Mouse (Mus musculus) MEL (cell line): Measurements from ENCODE around the gene Ptms. TPM values are rescaled to one million over a fixed set of nuclear protein-coding genes. Genes with fewer than 3 reads are reported as not detected.
A peak's percentile ranks its signal among the peaks of the same experiment; 100 is the strongest.

Experiments
- DNase-seq: peaks from one replicate; pipeline ENCODE4 v3.0.0; 2011; ENCODE audit warnings: low read depth, low spot score
- H3K27ac ChIP-seq: 2 replicates; pipeline ENCODE4 v1.5.1; 2012; ENCODE audit warnings: low read depth, mild to moderate bottlenecking, control low read depth, low read length, moderate library complexity; ENCODE audit not compliant: control insufficient read depth
- H3K27me3 ChIP-seq, 2 experiments: fragments of 150-350 bp in 1 of 2; sonication (generic) in 1 of 2; 2 replicates each; pipeline ENCODE4 v1.6.1; 2012; ENCODE audit warnings: low read length in 2 of 2, mild to moderate bottlenecking in 2 of 2, improper control_type of control experiment in 1 of 2, moderate library complexity in 1 of 2; ENCODE audit not compliant: insufficient read depth in 2 of 2, control insufficient read depth in 1 of 2
- H3K36me3 ChIP-seq, 2 experiments: 2 replicates each; pipeline ENCODE4 v1.6.1; 2012 to 2014; ENCODE audit warnings: low read length in 2 of 2, improper control_type of control experiment in 1 of 2, inconsistent platforms in 1 of 2, mild to moderate bottlenecking in 1 of 2; ENCODE audit not compliant: insufficient read depth in 2 of 2, control insufficient read depth in 1 of 2
- H3K4me1 ChIP-seq, 2 experiments: fragments of 150-350 bp in 1 of 2; sonication (generic) in 1 of 2; 2 replicates each; pipeline ENCODE4 v1.6.1; 2012; ENCODE audit warnings: low read length in 2 of 2, improper control_type of control experiment in 1 of 2, mild to moderate bottlenecking in 1 of 2; ENCODE audit not compliant: insufficient read depth in 2 of 2, control insufficient read depth in 1 of 2
- H3K4me3 ChIP-seq, 2 experiments: fragments of 150-350 bp in 1 of 2; sonication (generic) in 1 of 2; 2 replicates each; pipeline ENCODE4 v1.5.1; 2012; ENCODE audit warnings: low read depth in 2 of 2, low read length in 2 of 2, mild to moderate bottlenecking in 2 of 2, moderate library complexity in 2 of 2, control low read depth in 1 of 2, improper control_type of control experiment in 1 of 2; ENCODE audit not compliant: control insufficient read depth in 1 of 2, insufficient read depth in 1 of 2
- H3K79me2 ChIP-seq: 2 replicates; pipeline ENCODE4 v1.6.1; 2012; ENCODE audit warnings: mild to moderate bottlenecking, low read length, moderate library complexity; ENCODE audit not compliant: control insufficient read depth, poor library complexity, insufficient read depth
- H3K9ac ChIP-seq: 2 replicates; pipeline ENCODE4 v1.6.1; 2012; ENCODE audit warnings: low read depth, mild to moderate bottlenecking, control low read depth, low read length, moderate library complexity; ENCODE audit not compliant: control insufficient read depth, poor library complexity, severe bottlenecking
- H3K9me3 ChIP-seq: fragments of 150-350 bp; sonication (generic); replicated peaks from 2 replicates; pipeline ENCODE4 v1.6.1; 2012; ENCODE audit warnings: mild to moderate bottlenecking, low read length, improper control_type of control experiment, moderate library complexity; ENCODE audit not compliant: insufficient read depth
- BHLHE40 ChIP-seq: IDR thresholded peaks from 2 replicates; pipeline ENCODE4 v1.6.1; 2012; ENCODE audit warnings: low read depth, mild to moderate bottlenecking, inconsistent platforms, low read length, improper control_type of control experiment, borderline replicate concordance
- CHD1 ChIP-seq: IDR thresholded peaks from 2 replicates; pipeline ENCODE4 v1.6.1; 2012; ENCODE audit warnings: low read depth, mild to moderate bottlenecking, inconsistent platforms, low read length, improper control_type of control experiment
- E2F4 ChIP-seq: IDR thresholded peaks from 2 replicates; pipeline ENCODE4 v1.6.1; 2011; ENCODE audit warnings: low read depth, low read length, improper control_type of control experiment, borderline replicate concordance
- GABPA ChIP-seq: IDR thresholded peaks from 2 replicates; pipeline ENCODE4 v1.6.1; 2012; ENCODE audit warnings: low read depth, mild to moderate bottlenecking, inconsistent platforms, low read length, improper control_type of control experiment, moderate library complexity
- GATA1 ChIP-seq: IDR thresholded peaks from 2 replicates; pipeline ENCODE4 v1.6.1; 2011; ENCODE audit warnings: low read depth, low read length, improper control_type of control experiment
- HCFC1 ChIP-seq: IDR thresholded peaks from 2 replicates; pipeline ENCODE4 v1.6.1; 2012; ENCODE audit warnings: low read depth, mild to moderate bottlenecking, inconsistent platforms, low read length, improper control_type of control experiment, moderate library complexity
- MAZ ChIP-seq: IDR thresholded peaks from 2 replicates; pipeline ENCODE4 v1.6.1; 2012; ENCODE audit warnings: low read depth, mild to moderate bottlenecking, inconsistent platforms, low read length, improper control_type of control experiment
- MXI1 ChIP-seq: IDR thresholded peaks from 2 replicates; pipeline ENCODE4 v1.6.1; 2011; ENCODE audit warnings: mild to moderate bottlenecking, low read depth, low read length, improper control_type of control experiment
- POLR2A ChIP-seq, 2 experiments: IDR thresholded peaks; 2 replicates each; pipeline ENCODE4 v1.6.1; 2011 to 2012; ENCODE audit warnings: low read length in 2 of 2, mild to moderate bottlenecking in 2 of 2, control low read depth in 1 of 2, improper control_type of control experiment in 1 of 2, low read depth in 1 of 2, moderate library complexity in 1 of 2; ENCODE audit not compliant: control insufficient read depth in 1 of 2, insufficient read depth in 1 of 2, poor library complexity in 1 of 2
- POLR2AphosphoS2 ChIP-seq: IDR thresholded peaks from 2 replicates; pipeline ENCODE4 v1.6.1; 2011; ENCODE audit warnings: low read length, improper control_type of control experiment
- RAD21 ChIP-seq: IDR thresholded peaks from 2 replicates; pipeline ENCODE4 v1.6.1; 2011; ENCODE audit warnings: mild to moderate bottlenecking, low read depth, low read length, improper control_type of control experiment
- RCOR1 ChIP-seq: IDR thresholded peaks from 2 replicates; pipeline ENCODE4 v1.6.1; 2012; ENCODE audit warnings: low read depth, mild to moderate bottlenecking, inconsistent platforms, low read length, improper control_type of control experiment
- TAL1 ChIP-seq: IDR thresholded peaks from 2 replicates; pipeline ENCODE4 v1.6.1; 2012; ENCODE audit warnings: mild to moderate bottlenecking, inconsistent platforms, low read length, moderate library complexity, mixed read lengths
- TBP ChIP-seq: IDR thresholded peaks from 2 replicates; pipeline ENCODE4 v1.8.0; 2011; ENCODE audit warnings: low read depth, low read length, improper control_type of control experiment
- TCF12 ChIP-seq: IDR thresholded peaks from 2 replicates; pipeline ENCODE4 v1.6.1; 2014; ENCODE audit warnings: low read depth, mild to moderate bottlenecking, inconsistent platforms, low read length, improper control_type of control experiment, moderate library complexity
- USF2 ChIP-seq, 2 experiments: IDR thresholded peaks; 2 replicates each; pipeline ENCODE4 v1.6.1; 2011 to 2012; ENCODE audit warnings: improper control_type of control experiment in 2 of 2, low read length in 2 of 2, borderline replicate concordance in 1 of 2, inconsistent platforms in 1 of 2, low read depth in 1 of 2, mild to moderate bottlenecking in 1 of 2; ENCODE audit not compliant: insufficient read depth in 1 of 2
- ZNF384 ChIP-seq: IDR thresholded peaks from 2 replicates; pipeline ENCODE4 v1.6.1; 2012; ENCODE audit warnings: low read depth, mild to moderate bottlenecking, inconsistent platforms, low read length, improper control_type of control experiment
- polyA plus RNA-seq, 2 experiments: library from polyadenylated mRNA; stranded (reverse) in 1 of 2; unstranded in 1 of 2; fragments of >175 nt in 1 of 2; fragments of >200 nt in 1 of 2; gene quantifications; 2 replicates each; pipeline versions ENCODE4 v1.2.1 to v1.2.4; 2012; ENCODE audit warnings: low replicate concordance in 2 of 2, low read depth in 1 of 2; ENCODE audit not compliant: insufficient read length in 2 of 2, insufficient read depth in 1 of 2, missing spikeins in 1 of 2
- total RNA-seq: library from RNA; depleted of rRNA; stranded (reverse); fragments of 300-350 nt; gene quantifications from 2 replicates; pipeline ENCODE4 v1.2.3, GENCODE M21; 2012

Gene Ptms
- total and polyA plus RNA-seq, 3 experiments, result 31.8 to 177 TPM; not detected in 1

GRCm38 (mm10) chr6:124961021-124961420, 41.1 kb upstream of the Ptms start:
- Histone ChIP-seq H3K27ac (no peak overlapping the region), H3K36me3 (peaks cover 3 to 14% of the 10 kb centered on the region in 2 experiments), H3K9ac (no peak overlapping the region), H3K27me3 (no peaks in the 10 kb centered on the region), H3K4me3 (no peak overlapping the region), H3K4me1 (peaks cover 0 to 9% of the 10 kb centered on the region in 2 experiments; a peak in 3 of 4 replicates), H3K9me3 (no peaks in the 10 kb centered on the region), H3K79me2 (peaks cover 14% of the 10 kb centered on the region)
- TF ChIP-seq TAL1 (no peak), TCF12 (no peak), CHD1 (no peak), POLR2A (IDR thresholded peaks at IDR 0.05; ENCODE audit: control insufficient read depth in 1 of 2, insufficient read depth in 1 of 2, low read depth in 1 of 2, low read length in 2 of 2, poor library complexity in 1 of 2) (peak in 1 of 2 experiments; percentile 12; a peak in 1 of 4 replicates), GABPA (no peak), HCFC1 (no peak)
- DNase-seq, result no peak

DNA sequence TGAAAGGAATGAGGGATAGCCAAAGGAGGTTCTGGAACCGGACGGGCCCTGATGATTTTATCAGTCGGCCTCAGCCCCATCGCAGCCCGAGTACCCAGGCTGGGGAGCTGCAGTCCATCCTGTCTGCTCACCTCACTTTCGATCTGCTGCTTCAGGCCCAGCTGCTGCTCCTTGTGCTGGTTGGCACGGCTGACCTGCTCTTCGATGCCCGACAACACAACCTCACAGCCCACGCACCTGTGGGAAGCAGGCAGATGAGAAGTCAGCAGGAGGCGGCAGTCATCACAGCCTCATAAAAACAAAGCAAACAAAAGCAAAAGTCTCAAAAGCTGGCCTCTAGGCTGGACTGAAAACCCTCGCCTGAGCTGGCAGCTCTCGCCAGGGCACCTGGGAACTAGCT, 40.1 kb upstream of the Ptms start:
- DNase-seq, result no peak
- Histone ChIP-seq H3K9me3 (no peaks in the 10 kb centered on the region), H3K36me3 (peaks cover 3 to 13% of the 10 kb centered on the region in 2 experiments), H3K27ac (no peak overlapping the region)
- TF ChIP-seq POLR2A (IDR thresholded peaks at IDR 0.05; ENCODE audit: control insufficient read depth in 1 of 2, insufficient read depth in 1 of 2, low read depth in 1 of 2, low read length in 2 of 2, poor library complexity in 1 of 2), result no peak
- no peak for TF ChIP-seq RCOR1
- TF ChIP-seq TBP, result no peak
- TF ChIP-seq, all 39 proteins: peak for 0
- Histone ChIP-seq H3K9ac (no peak overlapping the region), H3K79me2 (peaks cover 6% of the 10 kb centered on the region), H3K4me3 (no peak overlapping the region), H3K4me1 (peaks cover 0 to 9% of the 10 kb centered on the region in 2 experiments; a peak in 3 of 4 replicates), H3K27me3 (no peaks in the 10 kb centered on the region)

GRCm38 (mm10) chr6:124958127-124958526, 38.2 kb upstream of the Ptms start:
- Histone ChIP-seq H3K36me3 (peaks cover 0 to 3% of the 10 kb centered on the region in 2 experiments; a peak in 2 of 4 replicates), H3K27me3 (no peaks in the 10 kb centered on the region)
- DNase-seq, result no peak

DNA sequence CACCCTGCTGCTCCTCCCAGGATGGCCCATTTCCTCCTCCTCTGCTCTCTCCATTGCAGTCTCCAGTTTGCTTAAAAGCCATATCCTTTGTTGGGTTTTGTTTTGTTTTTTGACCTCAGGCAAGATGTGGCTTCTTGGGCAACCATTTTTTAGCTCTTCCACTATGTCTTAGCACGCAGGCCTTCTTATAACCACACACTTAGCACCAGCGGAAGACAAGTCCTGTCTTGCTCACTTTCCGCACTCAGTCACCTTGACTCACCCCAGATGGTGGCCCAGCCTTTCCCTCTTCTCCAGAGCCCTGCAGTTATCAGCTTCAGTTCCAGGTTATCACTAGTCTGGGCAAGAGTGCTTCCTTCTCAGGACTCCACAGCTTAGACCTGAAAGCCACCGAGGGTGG, 35.3 kb upstream of the Ptms start:
- DNase-seq, result no peak
- Histone ChIP-seq H3K9me3 (no peaks in the 10 kb centered on the region), H3K27me3 (no peaks in the 10 kb centered on the region), H3K4me1 (no peaks in the 10 kb centered on the region), H3K9ac (no peak overlapping the region), H3K4me3 (no peak overlapping the region), H3K27ac (no peak overlapping the region), H3K36me3 (peaks cover 0 to 2% of the 10 kb centered on the region in 2 experiments; a peak in 2 of 4 replicates), H3K79me2 (no peaks in the 10 kb centered on the region)
- TF ChIP-seq MAZ (no peak), GABPA (no peak), BHLHE40 (no peak), E2F4 (no peak), MXI1 (no peak), USF2 (IDR thresholded peaks at IDR 0.05; ENCODE audit: borderline replicate concordance in 1 of 2, insufficient read depth in 1 of 2, low read depth in 1 of 2, low read length in 2 of 2) (no peak), RAD21 (no peak), POLR2A (IDR thresholded peaks at IDR 0.05; ENCODE audit: control insufficient read depth in 1 of 2, insufficient read depth in 1 of 2, low read depth in 1 of 2, low read length in 2 of 2, poor library complexity in 1 of 2) (no peak; a peak in 1 of 4 replicates), GATA1 (no peak)

More at GRCm38 (mm10) chr6:124958127-124958526, 38.2 kb upstream of the Ptms start:
- no peak overlapping the region for H3K9ac ChIP-seq
- no peaks in the 10 kb centered on the region for H3K4me1 ChIP-seq
- 0 out of 2 replicates have a peak, but pooled peaks have one; percentile 30 for TF ChIP-seq POLR2AphosphoS2
- TF ChIP-seq ZNF384, result no peak
- TF ChIP-seq, all 39 proteins: peak for 1
- Histone ChIP-seq H3K4me3 (no peak overlapping the region), H3K27ac (no peak overlapping the region), H3K9me3 (no peaks in the 10 kb centered on the region), H3K79me2 (peaks cover under 1% of the 10 kb centered on the region; the same call in 1 of the 2 replicates)
